Mouse (Mus musculus) midbrain, postnatal 0 days (tissue): ENCODE data around the gene Taf11. TPM values are rescaled to one million over a fixed set of nuclear protein-coding genes. Genes with fewer than 3 reads are reported as not detected.
A peak's percentile ranks its signal among the peaks of the same experiment; 100 is the strongest.

Experiments
- ATAC-seq: fragments of 200-750 bp; cut with Nextera tagmentation; 2 replicates; pipeline ENCODE4 v1.8.0; 2017; ENCODE audit warnings: moderate number of reproducible peaks, mild to moderate bottlenecking, moderate TSS enrichment, moderate library complexity; ENCODE audit not compliant: low FRiP score
- DNase-seq: peaks from one replicate; pipeline ENCODE4 v3.0.0-alpha.2; 2015; ENCODE audit warnings: low spot score
- H3K27ac ChIP-seq: fragments of 300-500 bp; sonication (generic); 2 replicates; pipeline ENCODE4 v1.5.1; 2014; ENCODE audit warnings: low read depth, mild to moderate bottlenecking, low read length, mixed read lengths
- H3K27me3 ChIP-seq: fragments of 300-500 bp; sonication (generic); 2 replicates; pipeline ENCODE4 v1.6.1; 2014; ENCODE audit warnings: low read length, control low read depth, mixed read lengths; ENCODE audit not compliant: insufficient read depth
- H3K36me3 ChIP-seq: fragments of 300-500 bp; sonication (generic); 2 replicates; pipeline ENCODE4 v1.6.1; 2014; ENCODE audit warnings: low read length, control low read depth, mixed read lengths; ENCODE audit not compliant: insufficient read depth
- H3K4me1 ChIP-seq: fragments of 300-500 bp; sonication (generic); 2 replicates; pipeline ENCODE4 v1.6.1; 2014; ENCODE audit warnings: mild to moderate bottlenecking, control low read depth, antibody characterized with exemption, low read length, mixed read lengths; ENCODE audit not compliant: insufficient read depth
- H3K4me2 ChIP-seq: fragments of 300-500 bp; sonication (generic); 2 replicates; pipeline ENCODE4 v1.6.1; 2014; ENCODE audit warnings: low read depth, mild to moderate bottlenecking, low read length, mixed read lengths; ENCODE audit not compliant: poor library complexity, severe bottlenecking
- H3K4me3 ChIP-seq: fragments of 300-500 bp; sonication (generic); 2 replicates; pipeline ENCODE4 v1.5.1; 2014; ENCODE audit warnings: low read depth, mild to moderate bottlenecking, low read length, moderate library complexity
- H3K9ac ChIP-seq: fragments of 300-500 bp; sonication (generic); replicated peaks from 2 replicates; pipeline ENCODE4 v1.6.1; 2014; ENCODE audit warnings: mild to moderate bottlenecking, low read length, moderate library complexity, mixed read lengths; ENCODE audit not compliant: poor library complexity, severe bottlenecking
- H3K9me3 ChIP-seq: fragments of 300-500 bp; sonication (generic); 2 replicates; pipeline ENCODE4 v1.6.1; 2016; ENCODE audit warnings: low read length, control low read depth
- CTCF ChIP-seq: IDR thresholded peaks from 2 replicates; pipeline ENCODE4 v1.5.1; 2016; ENCODE audit warnings: antibody characterized with exemption, mild to moderate bottlenecking
- WGBS: fragments of 180-500 bp; shearing (Covaris S2); extraction: QIAGEN DNeasy Blood & Tissue Kit; methylation state at CpG from one replicate; pipeline ENCODE4 v1.1.7; 2014; 5-methylcytosine and 5-hydroxymethylcytosine counted together
- polyA plus RNA-seq: library from polyadenylated mRNA; unstranded; fragments of >200 nt; fragmentation: Nextera tagmentation; extraction: Ambion mirVana; gene quantifications from 2 replicates; pipeline ENCODE4 v1.2.1, GENCODE M21; 2015
- total RNA-seq: library from RNA; depleted of rRNA; stranded (reverse); fragments of >200 nt; gene quantifications from 2 replicates; pipeline ENCODE4 v1.2.3, GENCODE M21; 2014

Gene Taf11
- total and polyA plus RNA-seq, 2 experiments from 2014 or later, result 21.0 to 59.9 TPM

DNA sequence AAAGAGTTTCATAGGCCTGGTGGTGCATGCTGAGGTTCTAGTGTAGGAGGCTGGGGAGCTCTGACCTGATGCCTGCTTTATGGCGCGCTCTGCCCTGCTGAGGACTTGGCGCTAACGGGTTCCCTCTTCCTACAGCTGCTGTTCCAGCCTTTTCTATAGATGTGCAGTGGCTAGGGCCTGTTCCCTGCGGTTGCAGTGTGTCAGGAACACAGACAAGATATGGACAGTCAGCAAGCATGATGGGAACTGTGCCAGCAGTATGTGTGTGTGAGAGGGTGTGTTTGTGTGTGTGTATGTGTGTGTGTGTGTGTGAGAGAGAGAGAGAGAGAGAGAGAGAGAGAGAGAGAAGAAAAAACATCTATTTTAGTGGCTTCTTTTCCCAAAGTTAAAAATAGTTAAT lies 29.4 kb upstream of the Taf11 start:
- ATAC-seq (no peak), DNase-seq (no peak)

DNA sequence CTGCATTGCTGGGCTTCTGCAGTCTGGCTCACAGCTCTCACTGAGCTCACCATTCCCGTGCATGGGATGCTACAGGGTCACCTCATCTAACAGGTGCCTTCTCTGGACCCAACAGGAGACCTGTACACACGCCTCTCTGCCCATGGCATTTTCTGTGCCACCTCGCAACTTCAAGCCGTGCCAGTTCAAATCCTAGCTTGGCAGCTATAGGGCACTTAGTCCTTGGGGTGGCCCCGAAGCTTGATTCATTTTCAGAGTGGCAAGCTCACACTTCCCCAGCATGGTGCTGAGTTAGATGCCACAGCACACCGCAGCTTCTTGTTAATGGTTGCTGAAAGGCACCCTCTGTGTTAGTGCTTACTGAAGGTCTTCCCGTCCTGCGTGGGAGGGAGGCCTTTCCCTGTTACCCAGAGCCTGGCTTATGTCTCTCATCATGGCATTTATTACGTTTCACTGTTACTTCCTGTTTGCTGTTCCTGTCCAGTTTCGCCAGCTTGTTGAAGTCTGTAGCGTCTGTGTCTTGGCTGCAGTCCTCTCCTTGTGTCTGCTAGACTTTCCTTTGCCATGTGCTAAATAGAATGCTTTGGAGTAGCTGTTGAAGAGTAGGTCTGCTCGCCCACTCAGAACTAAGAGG lies 28.6 kb upstream of the Taf11 start:
- H3K27me3 ChIP-seq, result no peaks in the 10 kb centered on the region
- no peaks in the 10 kb centered on the region for H3K36me3 ChIP-seq
- 75% methylated on average over 12 of the region's 12 CpGs for WGBS
- H3K4me1 ChIP-seq, result no peaks in the 10 kb centered on the region
- DNase-seq (no peak), ATAC-seq (no peak)
- no peak overlapping the region for H3K9ac ChIP-seq
- H3K4me3 ChIP-seq, result no peak overlapping the region
- H3K4me2 ChIP-seq, result no peak overlapping the region
- TF ChIP-seq CTCF, result no peak
- no peaks in the 10 kb centered on the region for H3K9me3 ChIP-seq
- H3K27ac ChIP-seq, result 0 out of 2 replicates have a peak overlapping the region, but pooled peaks have one; percentile 32

More for the DNA sequence above, 29.4 kb upstream of the Taf11 start:
- H3K27ac ChIP-seq, result 0 out of 2 replicates have a peak overlapping the region, but pooled peaks have one; percentile 32
- no peaks in the 10 kb centered on the region for H3K4me1 ChIP-seq
- H3K4me3 ChIP-seq, result no peak overlapping the region
- 86% methylated on average over 5 of the region's 5 CpGs for WGBS
- no peaks in the 10 kb centered on the region for H3K36me3 ChIP-seq
- no peaks in the 10 kb centered on the region for H3K9me3 ChIP-seq
- H3K27me3 ChIP-seq, result no peaks in the 10 kb centered on the region
- TF ChIP-seq CTCF, result no peak
- no peak overlapping the region for H3K4me2 ChIP-seq
- H3K9ac ChIP-seq, result no peak overlapping the region

DNA sequence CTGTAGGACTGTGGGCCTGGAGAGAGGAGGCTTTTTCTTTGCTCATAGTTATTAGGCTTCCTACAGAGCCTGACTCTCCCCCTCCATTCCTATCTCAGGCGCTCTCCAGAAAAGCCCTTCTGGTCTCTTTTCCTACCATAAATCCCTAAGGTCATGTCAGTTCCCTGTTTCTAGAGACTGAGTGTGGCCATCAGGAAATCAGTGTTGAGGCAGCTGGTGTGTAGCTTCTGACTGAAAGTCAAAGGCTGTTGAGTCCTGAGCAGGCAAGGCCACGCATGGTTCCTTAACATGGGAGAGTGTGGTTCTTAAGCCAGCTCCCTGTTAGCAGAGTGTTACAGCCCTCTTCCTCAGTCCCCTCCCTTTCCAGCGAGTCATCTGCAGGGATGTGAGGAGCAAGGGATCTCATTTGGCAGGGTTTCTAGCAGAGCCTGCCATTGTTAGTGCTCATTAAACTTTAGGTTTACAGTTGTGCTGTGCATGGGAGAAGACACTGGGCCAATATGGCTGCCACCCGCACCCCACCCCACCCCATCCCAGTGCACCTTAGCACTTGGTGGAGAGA lies 27.5 kb upstream of the Taf11 start:
- no peaks in the 10 kb centered on the region for H3K27me3 ChIP-seq
- no peak overlapping the region for H3K27ac ChIP-seq
- H3K4me1 ChIP-seq, result no peaks in the 10 kb centered on the region
- WGBS, result 90% methylated on average over 4 of the region's 4 CpGs
- no peak for DNase-seq
- H3K9me3 ChIP-seq, result no peaks in the 10 kb centered on the region
- H3K4me3 ChIP-seq, result no peak overlapping the region
- no peak overlapping the region for H3K4me2 ChIP-seq
- no peak for TF ChIP-seq CTCF
- H3K36me3 ChIP-seq, result no peaks in the 10 kb centered on the region
- no peak for ATAC-seq
- no peak overlapping the region for H3K9ac ChIP-seq

DNA sequence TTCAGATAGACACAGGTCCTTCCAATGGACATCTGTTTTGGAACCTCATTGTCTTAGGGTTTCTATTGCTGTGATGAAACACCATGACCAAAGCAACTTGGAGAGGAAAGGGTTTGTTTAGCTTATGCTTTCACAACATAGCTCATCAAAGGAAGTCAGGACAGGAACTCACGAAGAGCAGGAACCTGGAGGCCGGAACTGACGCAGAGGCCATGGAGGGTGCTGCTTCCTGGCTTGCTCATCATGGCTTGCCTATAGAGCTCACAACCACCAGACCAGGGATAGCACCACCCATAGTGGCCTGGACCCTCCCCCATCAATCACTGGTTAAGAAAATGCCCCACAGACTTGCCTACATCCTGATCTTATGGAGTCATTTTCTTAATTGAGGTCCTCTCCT lies 25.4 kb upstream of the Taf11 start:
- ATAC-seq, result no peak
- WGBS, result 82% methylated on average over 3 of the region's 3 CpGs
- Histone ChIP-seq H3K4me1 (no peaks in the 10 kb centered on the region), H3K9me3 (no peaks in the 10 kb centered on the region), H3K4me3 (no peak overlapping the region), H3K36me3 (no peaks in the 10 kb centered on the region), H3K27ac (no peak overlapping the region), H3K4me2 (no peak overlapping the region), H3K27me3 (no peaks in the 10 kb centered on the region), H3K9ac (no peak overlapping the region)
- no peak for TF ChIP-seq CTCF
- DNase-seq, result no peak

DNA sequence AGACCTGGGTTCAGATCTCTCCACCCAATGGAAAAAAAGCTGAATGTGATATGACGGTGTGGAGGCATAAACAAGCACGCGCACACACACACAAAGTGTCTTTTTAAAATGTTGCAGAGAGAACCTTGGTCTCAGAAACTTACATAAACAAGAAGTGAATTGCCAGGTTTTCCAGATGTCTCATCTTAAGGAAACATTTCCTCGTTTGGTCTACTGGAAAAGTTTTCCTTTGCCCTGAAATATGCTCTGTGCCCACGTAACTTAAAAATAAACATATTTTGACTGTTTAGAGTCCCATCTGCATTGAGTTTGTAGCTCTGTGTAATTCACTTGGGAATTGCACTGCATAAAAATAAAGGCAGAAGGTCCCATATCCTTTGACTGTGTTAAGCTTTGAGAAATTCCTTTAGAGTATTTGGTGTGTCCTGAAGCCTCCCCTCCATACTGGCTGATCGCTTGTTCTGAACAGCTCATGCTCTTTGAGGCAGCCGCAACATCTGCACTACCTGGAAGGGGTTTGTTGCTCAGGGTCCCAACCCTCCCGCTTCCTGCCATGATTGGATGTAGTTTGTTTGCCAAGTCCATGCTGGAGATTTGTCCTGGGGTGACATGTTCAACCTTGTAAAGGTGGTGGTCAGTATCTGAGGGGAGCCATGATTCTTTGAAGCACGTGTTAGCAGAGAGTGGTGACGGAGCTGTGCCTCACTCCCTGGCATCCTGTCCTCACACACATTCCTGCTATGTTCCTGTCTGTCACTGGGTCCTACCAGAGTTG lies 24.7 kb upstream of the Taf11 start:
- Histone ChIP-seq H3K36me3 (no peaks in the 10 kb centered on the region), H3K9ac (no peak overlapping the region), H3K27ac (no peak overlapping the region), H3K4me1 (no peaks in the 10 kb centered on the region), H3K9me3 (no peaks in the 10 kb centered on the region), H3K4me3 (no peak overlapping the region), H3K4me2 (no peak overlapping the region), H3K27me3 (no peaks in the 10 kb centered on the region)
- DNase-seq, result no peak
- 92% methylated on average over 10 of the region's 10 CpGs for WGBS
- no peak for TF ChIP-seq CTCF
- ATAC-seq, result no peak

DNA sequence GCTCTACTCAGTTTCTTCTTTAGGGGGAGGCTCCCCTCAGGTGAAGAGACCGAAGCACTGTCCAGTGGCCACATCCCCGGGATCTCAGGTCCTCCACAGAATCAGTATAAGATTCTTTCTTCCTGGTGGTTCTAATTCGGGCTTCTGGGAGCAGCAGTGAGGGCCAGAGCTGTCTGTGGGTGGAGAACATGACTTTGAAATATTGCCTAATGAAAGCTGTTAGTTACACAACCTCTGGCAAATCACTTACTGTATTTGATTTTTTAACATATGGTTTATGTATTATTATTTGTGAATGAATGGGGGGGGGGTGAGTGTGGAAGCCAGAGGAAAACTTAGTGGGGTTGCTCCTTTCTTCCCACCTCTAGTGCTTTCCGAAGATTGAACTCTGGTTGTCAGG lies 22.2 kb upstream of the Taf11 start:
- Histone ChIP-seq H3K9me3 (no peaks in the 10 kb centered on the region), H3K4me1 (no peaks in the 10 kb centered on the region), H3K36me3 (no peaks in the 10 kb centered on the region), H3K4me2 (no peak overlapping the region), H3K27me3 (no peaks in the 10 kb centered on the region), H3K9ac (no peak overlapping the region), H3K27ac (no peak overlapping the region), H3K4me3 (no peak overlapping the region)
- no peak for DNase-seq
- no peak for TF ChIP-seq CTCF
- ATAC-seq, result no peak
- WGBS, result 92% methylated on average over 4 of the region's 4 CpGs
